Mouse (Mus musculus): Measurements from ENCODE around the gene Rfx4.

DNA sequence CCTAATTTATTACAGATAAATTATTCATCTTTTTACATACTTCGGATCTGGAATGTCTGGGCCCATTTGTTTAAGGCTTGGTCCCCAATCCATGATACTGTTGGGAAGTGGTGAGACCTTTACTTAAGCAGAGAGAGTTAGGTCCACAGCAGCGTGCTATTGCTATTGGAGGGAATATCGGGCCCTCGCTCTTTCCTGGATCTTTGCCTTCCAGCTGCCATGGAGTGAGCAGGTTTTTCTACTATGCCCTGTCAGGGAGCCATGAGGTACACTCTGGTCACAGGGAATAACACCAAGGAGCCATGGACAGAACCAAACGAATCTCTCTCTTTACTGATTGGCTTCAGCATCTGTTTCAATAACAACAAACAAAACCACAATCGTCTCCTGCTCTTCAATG is 159.6 kb downstream of the Rfx4 start:
- TF ChIP-seq CTCF (IDR thresholded peaks at IDR 0.05; ENCODE audit: control insufficient read depth, insufficient read depth, low read length) (no peak), POLR2A (IDR thresholded peaks at IDR 0.05; ENCODE audit: borderline replicate concordance, control insufficient read depth, low read depth, low read length) (no peak)

All from bone marrow, adult 2 months (tissue).